Mouse (Mus musculus): ENCODE measurements around the gene Scarb1.

GRCm38 (mm10) chr5:125352781-125353294, 11.9 kb upstream of the Scarb1 start:
- TF ChIP-seq POLR2A (IDR thresholded peaks at IDR 0.05; ENCODE audit: low read depth, low read length) = no peak
- no peak for TF ChIP-seq CTCF (IDR thresholded peaks at IDR 0.05; ENCODE audit: extremely low read depth, insufficient read depth, insufficient read length, insufficient replicate concordance)

Measured in spleen, adult 2 months (tissue).